Mouse (Mus musculus): ENCODE results near the gene Cd209d. TPM values are rescaled to one million over a fixed set of nuclear protein-coding genes. Genes with fewer than 3 reads are reported as not detected.
"Not testable (repeated sequence)": the region's sequence is repeated elsewhere in the genome, so short reads cannot be mapped to it uniquely, and the experiment has no call there.

Gene Cd209d
- not detected in 2 replicates for polyA plus RNA-seq (2015; fragmentation: Nextera tagmentation; extraction: Ambion mirVana)

GRCm38 (mm10) chr8:3878455-3878854 is at the start of gene Cd209d:
Gene Cd209d (minus strand): TSS chr8:3878555.
- Histone ChIP-seq H3K9ac (ENCODE audit: low read depth, low read length) (no peak within 1 kb of the TSS), H3K36me3 (ENCODE audit: control insufficient read depth, insufficient read depth, low read length) (no peaks in the 10 kb centered on the region), H3K4me3 (ENCODE audit: low read depth, low read length) (no peak within 1 kb of the TSS), H3K27me3 (ENCODE audit: control insufficient read depth, insufficient read depth, low read depth, low read length) (no peaks in the 10 kb centered on the region), H3K4me1 (ENCODE audit: control insufficient read depth, insufficient read depth, low read length) (no peaks in the 10 kb centered on the region), H3K27ac (ENCODE audit: low read length) (no peak within 1 kb of the TSS), H3K9me3 (replicated peaks; ENCODE audit: control insufficient read depth, low read length, poor library complexity, severe bottlenecking) (peaks cover 10% of the 10 kb centered on the region; the same call in 1 of the 2 replicates), H3K4me2 (ENCODE audit: low read length) (no peak within 1 kb of the TSS)
- no peak for ATAC-seq
- WGBS, result 75% methylated on average over 4 of the region's 4 CpGs

GRCm38 (mm10) chr8:3926744-3927143 is 48.4 kb upstream of the Cd209d start, which contains the start of gene Cd209b:
Gene Cd209b (minus strand): TSS chr8:3926844.
- no peak within 1 kb of the TSS for H3K4me2 ChIP-seq (ENCODE audit: low read length)
- 84% methylated on average over 3 of the region's 3 CpGs for WGBS
- no peaks in the 10 kb centered on the region for H3K27me3 ChIP-seq (ENCODE audit: control insufficient read depth, insufficient read depth, low read depth, low read length)
- H3K9ac ChIP-seq (ENCODE audit: low read depth, low read length), result no peak within 1 kb of the TSS
- H3K4me3 ChIP-seq (ENCODE audit: low read depth, low read length), result no peak within 1 kb of the TSS
- H3K4me1 ChIP-seq (ENCODE audit: control insufficient read depth, insufficient read depth, low read length), result no peaks in the 10 kb centered on the region
- H3K36me3 ChIP-seq (ENCODE audit: control insufficient read depth, insufficient read depth, low read length), result no peaks in the 10 kb centered on the region
- no peak for ATAC-seq
- H3K9me3 ChIP-seq (replicated peaks; ENCODE audit: control insufficient read depth, low read length, poor library complexity, severe bottlenecking), result peaks cover 14% of the 10 kb centered on the region; the same call in 1 of the 2 replicates
- no peak within 1 kb of the TSS for H3K27ac ChIP-seq (ENCODE audit: low read length)

GRCm38 (mm10) chr8:3876121-3876520 is 2.2 kb downstream of the Cd209d start:
- no peaks in the 10 kb centered on the region for H3K27me3 ChIP-seq (ENCODE audit: control insufficient read depth, insufficient read depth, low read depth, low read length)
- no peak overlapping the region for H3K27ac ChIP-seq (ENCODE audit: low read length)
- H3K36me3 ChIP-seq (ENCODE audit: control insufficient read depth, insufficient read depth, low read length), result no peaks in the 10 kb centered on the region
- H3K9ac ChIP-seq (ENCODE audit: low read depth, low read length), result no peak overlapping the region
- no peak for ATAC-seq
- WGBS, result 74% methylated on average over 2 of the region's 2 CpGs
- H3K4me2 ChIP-seq (ENCODE audit: low read length), result no peak overlapping the region
- no peak overlapping the region for H3K4me3 ChIP-seq (ENCODE audit: low read depth, low read length)
- peaks cover 18% of the 10 kb centered on the region for H3K9me3 ChIP-seq (replicated peaks; ENCODE audit: control insufficient read depth, low read length, poor library complexity, severe bottlenecking)
- H3K4me1 ChIP-seq (ENCODE audit: control insufficient read depth, insufficient read depth, low read length), result no peaks in the 10 kb centered on the region

- not testable (repeated sequence) for H3K27ac ChIP-seq (ENCODE audit: low read length); H3K9ac ChIP-seq (ENCODE audit: low read depth, low read length); ATAC-seq; H3K4me1 ChIP-seq (ENCODE audit: control insufficient read depth, insufficient read depth, low read length); H3K36me3 ChIP-seq (ENCODE audit: control insufficient read depth, insufficient read depth, low read length); H3K4me3 ChIP-seq (ENCODE audit: low read depth, low read length); H3K27me3 ChIP-seq (ENCODE audit: control insufficient read depth, insufficient read depth, low read depth, low read length); H3K4me2 ChIP-seq (ENCODE audit: low read length)
- H3K9me3 ChIP-seq (replicated peaks; ENCODE audit: control insufficient read depth, low read length, poor library complexity, severe bottlenecking), result peaks cover 10% of the 10 kb centered on the region
These were observed 15.6 kb downstream of the Cd209d start for GRCm38 (mm10) chr8:3862736-3863135.

GRCm38 (mm10) chr8:3854209-3854608 is 24.1 kb downstream of the Cd209d start, which contains the start of gene Cd209e:
Gene Cd209e (minus strand): TSS chr8:3854309.
- no peak within 1 kb of the TSS for H3K27ac ChIP-seq (ENCODE audit: low read length)
- H3K9ac ChIP-seq (ENCODE audit: low read depth, low read length), result no peak within 1 kb of the TSS
- peaks cover 2% of the 10 kb centered on the region for H3K9me3 ChIP-seq (replicated peaks; ENCODE audit: control insufficient read depth, low read length, poor library complexity, severe bottlenecking)
- ATAC-seq, result no peak
- WGBS, result 61% methylated on average over 2 of the region's 2 CpGs
- no peaks in the 10 kb centered on the region for H3K4me1 ChIP-seq (ENCODE audit: control insufficient read depth, insufficient read depth, low read length)
- no peak within 1 kb of the TSS for H3K4me3 ChIP-seq (ENCODE audit: low read depth, low read length)
- H3K36me3 ChIP-seq (ENCODE audit: control insufficient read depth, insufficient read depth, low read length), result no peaks in the 10 kb centered on the region
- H3K27me3 ChIP-seq (ENCODE audit: control insufficient read depth, insufficient read depth, low read depth, low read length), result no peaks in the 10 kb centered on the region
- H3K4me2 ChIP-seq (ENCODE audit: low read length), result no peak within 1 kb of the TSS

Other genes with a start within 250 kb of the Cd209d start
- 41.4 and 46.2 TPM in 2 replicates for gene Stxbp2, start 247.6 kb downstream of the Cd209d start, polyA plus RNA-seq (2015; fragmentation: Nextera tagmentation; extraction: Ambion mirVana)
- 0.33 and 1.0 TPM in 2 replicates for gene Retn, start 222.8 kb downstream of the Cd209d start, polyA plus RNA-seq (2015; fragmentation: Nextera tagmentation; extraction: Ambion mirVana)
- 0.19 and 0.24 TPM in 2 replicates for gene Mcemp1, start 212.8 kb downstream of the Cd209d start, polyA plus RNA-seq (2015; fragmentation: Nextera tagmentation; extraction: Ambion mirVana)
- 16.8 and 20.9 TPM in 2 replicates for gene Fcor, start 206.2 kb downstream of the Cd209d start, polyA plus RNA-seq (2015; fragmentation: Nextera tagmentation; extraction: Ambion mirVana)
- 71.6 and 72.5 TPM in 2 replicates for gene Trappc5, start 202.3 kb downstream of the Cd209d start, polyA plus RNA-seq (2015; fragmentation: Nextera tagmentation; extraction: Ambion mirVana)
- gene Fcer2a, start 184.4 kb downstream of the Cd209d start, polyA plus RNA-seq (2015; fragmentation: Nextera tagmentation; extraction: Ambion mirVana), result 0.57 and 0.63 TPM in 2 replicates
- not detected in 2 replicates for gene Clec4g, start 157.9 kb downstream of the Cd209d start, polyA plus RNA-seq (2015; fragmentation: Nextera tagmentation; extraction: Ambion mirVana)
- not detected in 2 replicates for gene Cd209a, start 129.6 kb downstream of the Cd209d start, polyA plus RNA-seq (2015; fragmentation: Nextera tagmentation; extraction: Ambion mirVana)
- not detected in 2 replicates for gene Cd209e, start 24.2 kb downstream of the Cd209d start, polyA plus RNA-seq (2015; fragmentation: Nextera tagmentation; extraction: Ambion mirVana)
- not detected in 2 replicates for gene Cd209b, start 48.3 kb upstream of the Cd209d start, polyA plus RNA-seq (2015; fragmentation: Nextera tagmentation; extraction: Ambion mirVana)
- gene Cd209c, start 76.2 kb upstream of the Cd209d start, polyA plus RNA-seq (2015; fragmentation: Nextera tagmentation; extraction: Ambion mirVana), result 0.41 and 0.60 TPM in 2 replicates
- gene Cd209f, start 227.3 kb upstream of the Cd209d start, polyA plus RNA-seq (2015; fragmentation: Nextera tagmentation; extraction: Ambion mirVana), result 0.24 and 0.31 TPM in 2 replicates